Mouse (Mus musculus) erythroblast, embryonic 14.5 days (primary cell): Measurements from ENCODE around the gene Efcab5.
"Not testable (repeated sequence)": the region's sequence is repeated elsewhere in the genome, so short reads cannot be mapped to it uniquely, and the experiment has no call there.

Experiments used
- GATA1 ChIP-seq: IDR thresholded peaks from 2 replicates; pipeline ENCODE4 v1.6.1; 2012; ENCODE audit warnings: low read length, inconsistent platforms, mixed read lengths
- TAL1 ChIP-seq: IDR thresholded peaks from 3 replicates; pipeline ENCODE4 v1.6.1; 2012; ENCODE audit warnings: low read length, inconsistent platforms, mixed read lengths

- not testable (repeated sequence) for TF ChIP-seq GATA1, TAL1
Measured at GRCm38 (mm10) chr11:77077331-77077730, 111.4 kb downstream of the Efcab5 start.
